Mouse (Mus musculus) left cerebral cortex, postnatal 25 days (tissue): ENCODE measurements around the gene Akap13. TPM values are rescaled to one million over a fixed set of nuclear protein-coding genes. Genes with fewer than 3 reads are reported as not detected.

Experiments
- DNase-seq, 2 experiments: peaks; one replicate each; pipeline ENCODE4 v3.0.0; 2022; ENCODE audit warnings: low spot score in 2 of 2, mixed read lengths in 1 of 2
- intact Hi-C: fragments of 180-260 bp; cut with DNase I; formaldehyde crosslinking; loops from one replicate; pipeline ENCODE4 v1.15.1; 2025
- total RNA-seq, 2 experiments: library from RNA; stranded (reverse); gene quantifications; 2 replicates each; pipeline ENCODE4 v1.2.3; 2021

Akap13 gene
- total RNA-seq, 2 experiments from 2014 or later: 23.1 to 24.3 TPM

GRCm38 (mm10) chr7:75644585-75644984 is 189.3 kb downstream of the Akap13 start:
- intact Hi-C loops: no loop called here
- DNase-seq: no peak

- intact Hi-C loops: no loop called here
- no peak for DNase-seq
Observed at GRCm38 (mm10) chr7:75645156-75645933, 190.0 kb downstream of the Akap13 start.

- DNase-seq: no peak
- intact Hi-C loops: no loop called here
Observed at GRCm38 (mm10) chr7:75648051-75648450, 192.7 kb downstream of the Akap13 start.

GRCm38 (mm10) chr7:75648961-75649360 is 193.6 kb downstream of the Akap13 start:
- intact Hi-C loops: no loop called here
- DNase-seq: no peak

- no peak for DNase-seq
- intact Hi-C loops: no loop called here
Observed at GRCm38 (mm10) chr7:75649966-75650365, 194.6 kb downstream of the Akap13 start.

GRCm38 (mm10) chr7:75653684-75654317 is 198.5 kb downstream of the Akap13 start:
- no peak for DNase-seq
- intact Hi-C loops: no loop called here

- DNase-seq: no peak
- intact Hi-C loops: no loop called here
Observed at GRCm38 (mm10) chr7:75655180-75656074, 200.1 kb downstream of the Akap13 start.

GRCm38 (mm10) chr7:75656297-75656852 is 201.0 kb downstream of the Akap13 start:
- intact Hi-C loops: no loop called here
- DNase-seq: no peak

- intact Hi-C loops: no loop called here
- no peak for DNase-seq
Observed at GRCm38 (mm10) chr7:75656896-75657295, 201.6 kb downstream of the Akap13 start.

GRCm38 (mm10) chr7:75664455-75664854 is 209.1 kb downstream of the Akap13 start:
- intact Hi-C loops: no loop called here
- no peak for DNase-seq

GRCm38 (mm10) chr7:75666982-75667381 is 211.6 kb downstream of the Akap13 start:
- DNase-seq: no peak
- intact Hi-C loops: no loop called here

- DNase-seq: no peak
- intact Hi-C loops: no loop called here
Observed at GRCm38 (mm10) chr7:75667531-75667930, 212.2 kb downstream of the Akap13 start.

- DNase-seq: no peak
- intact Hi-C loops: no loop called here
Observed at GRCm38 (mm10) chr7:75668396-75668795, 213.1 kb downstream of the Akap13 start.

GRCm38 (mm10) chr7:75669416-75669815 is 214.1 kb downstream of the Akap13 start:
- no peak for DNase-seq
- intact Hi-C loops: no loop called here

- intact Hi-C loops: no loop called here
- no peak for DNase-seq
Observed at GRCm38 (mm10) chr7:75679631-75680030, 224.3 kb downstream of the Akap13 start.

- intact Hi-C loops: no loop called here
- DNase-seq: no peak
Observed at GRCm38 (mm10) chr7:75682901-75683300, 227.6 kb downstream of the Akap13 start.

- intact Hi-C loops: no loop called here
- no peak for DNase-seq
Observed at GRCm38 (mm10) chr7:75683410-75683809, 228.1 kb downstream of the Akap13 start.

- intact Hi-C loops: no loop called here
- no peak for DNase-seq
Observed at GRCm38 (mm10) chr7:75684976-75685375, 229.6 kb downstream of the Akap13 start.

GRCm38 (mm10) chr7:75686046-75686826 is 230.9 kb downstream of the Akap13 start:
- intact Hi-C loops: no loop called here
- DNase-seq: no peak
